ENCODE assay signal across 8 mouse cellular contexts in genomic region chr2:38668802-38669580, GRCm38 (mm10). TPM values are rescaled to one million over a fixed set of nuclear protein-coding genes. Genes with fewer than 3 reads are reported as not detected.
A peak's percentile ranks its signal among the peaks of the same experiment; 100 is the strongest.
DNase-seq lines count a peak whose midpoint lies in the region; ATAC-seq lines count a peak whose summit lies in the region.

No protein-coding gene starts in this region.

- H3K36me3 ChIP-seq in heart, embryonic 12.5 days: no peaks in the 10 kb centered on the region
- H3K36me3 ChIP-seq in embryonic facial prominence, embryonic 15.5 days: no peaks in the 10 kb centered on the region
- no peaks in the 10 kb centered on the region for H3K36me3 ChIP-seq in kidney, embryonic 14.5 days (ENCODE audit: control insufficient read depth, insufficient read depth, low read length)

- 15% methylated on average over 17 of the region's 17 CpGs for WGBS in heart, embryonic 12.5 days
- 12% methylated on average over 17 of the region's 17 CpGs for WGBS in embryonic facial prominence, embryonic 15.5 days
- WGBS in kidney, embryonic 14.5 days: 10% methylated on average over 17 of the region's 17 CpGs

- H3K4me3 ChIP-seq in heart, embryonic 12.5 days: peak overlapping the region; percentile 14; the same call in 1 of the 2 replicates
- H3K4me3 ChIP-seq in embryonic facial prominence, embryonic 15.5 days (replicated peaks): 0 out of 2 replicates have a peak overlapping the region, but pooled peaks have one; percentile 0
- no peak overlapping the region for H3K4me3 ChIP-seq in kidney, embryonic 14.5 days (ENCODE audit: low read length)

- ATAC-seq in heart, embryonic 12.5 days (ENCODE audit: insufficient number of reproducible peaks, low FRiP score): peak; percentile 48; the same call in 1 of the 2 replicates
- ATAC-seq in embryonic facial prominence, embryonic 15.5 days (ENCODE audit: insufficient number of reproducible peaks, low FRiP score, low TSS enrichment, low read depth): peak; percentile 64; the same call in 1 of the 2 replicates
- ATAC-seq in kidney, embryonic 14.5 days (ENCODE audit: low FRiP score, low TSS enrichment): peak; percentile 88
- ATAC-seq in erythroid progenitor cell, adult 5-6 weeks (replicated peaks; ENCODE audit: low FRiP score, poor library complexity, severe bottlenecking): no peak

- H3K9ac ChIP-seq in heart, embryonic 12.5 days: no peak overlapping the region
- H3K9ac ChIP-seq in embryonic facial prominence, embryonic 15.5 days: no peak overlapping the region
- H3K9ac ChIP-seq in kidney, embryonic 14.5 days (ENCODE audit: low read depth, low read length): no peak overlapping the region

- H3K27ac ChIP-seq in heart, embryonic 12.5 days (ENCODE audit: poor library complexity, severe bottlenecking): no peak overlapping the region
- H3K27ac ChIP-seq in embryonic facial prominence, embryonic 15.5 days (replicated peaks): no peak overlapping the region
- no peak overlapping the region for H3K27ac ChIP-seq in kidney, embryonic 14.5 days (ENCODE audit: low read depth, low read length)

- H3K27me3 ChIP-seq in heart, embryonic 12.5 days (replicated peaks): peaks cover 58% of the 10 kb centered on the region
- H3K27me3 ChIP-seq in embryonic facial prominence, embryonic 15.5 days: no peaks in the 10 kb centered on the region; the same call in 1 of the 2 replicates
- H3K27me3 ChIP-seq in kidney, embryonic 14.5 days (ENCODE audit: control insufficient read depth, insufficient read depth, low read length): no peaks in the 10 kb centered on the region; the same call in 1 of the 2 replicates

- peaks cover 5% of the 10 kb centered on the region; the same call in 1 of the 2 replicates for H3K4me1 ChIP-seq in heart, embryonic 12.5 days (replicated peaks)
- H3K4me1 ChIP-seq in embryonic facial prominence, embryonic 15.5 days: 0 out of 2 replicates have a peak, but pooled peaks cover 7% of the 10 kb centered on the region
- H3K4me1 ChIP-seq in kidney, embryonic 14.5 days (ENCODE audit: control insufficient read depth, insufficient read depth, low read length): 0 out of 2 replicates have a peak, but pooled peaks cover 6% of the 10 kb centered on the region

- H3K9me3 ChIP-seq in heart, embryonic 12.5 days (replicated peaks): no peaks in the 10 kb centered on the region
- no peaks in the 10 kb centered on the region for H3K9me3 ChIP-seq in embryonic facial prominence, embryonic 15.5 days (replicated peaks)
- H3K9me3 ChIP-seq in kidney, embryonic 14.5 days (ENCODE audit: control insufficient read depth, low read length): no peaks in the 10 kb centered on the region

- intact Hi-C loops in heart, postnatal 10 days (cut with DNase I): no loop called here

- H3K4me2 ChIP-seq in heart, embryonic 12.5 days: peak overlapping the region; percentile 52
- peak overlapping the region; percentile 37 for H3K4me2 ChIP-seq in embryonic facial prominence, embryonic 15.5 days (replicated peaks)
- peak overlapping the region; percentile 32 for H3K4me2 ChIP-seq in kidney, embryonic 14.5 days (replicated peaks; ENCODE audit: low read depth, low read length)

- no peak for DNase-seq in heart, postnatal 10 days
- DNase-seq in lung, postnatal 14 days: peak; percentile 17
- peak; percentile 22 for DNase-seq in thymus, postnatal 0 days (ENCODE audit: low spot score)
- no peak for DNase-seq in layer of hippocampus, adult 9-11 months

RNA-seq across cellular contexts. Expression of gene Psmb7, which starts 25.1 kb away (rescaled TPM):
- polyA plus RNA-seq in heart, embryonic 12.5 days (2016; fragmentation: Nextera tagmentation; extraction: Ambion mirVana): 211 and 213 TPM in 2 replicates
- total RNA-seq in heart, postnatal 10 days (2021): 100 to 1,000 TPM; 253 to 257 TPM
- 222 and 228 TPM in 2 replicates for polyA plus RNA-seq in embryonic facial prominence, embryonic 15.5 days (2015; fragmentation: Nextera tagmentation; extraction: Ambion mirVana)
- 287 and 379 TPM in 2 replicates for polyA plus RNA-seq in kidney, embryonic 14.5 days (2014; fragmentation: Nextera tagmentation; extraction: Ambion mirVana)
- polyA plus RNA-seq in thymus, postnatal 0 days (2015; fragmentation: Nextera tagmentation; extraction: Ambion mirVana): 272 and 279 TPM in 2 replicates
- total RNA-seq in erythroid progenitor cell, adult 5-6 weeks (2015; ENCODE audit: low replicate concordance): 76.3 and 132 TPM in 2 replicates
- total RNA-seq in erythroid progenitor cell, adult 5-6 weeks (2017; ENCODE audit: low replicate concordance): 102 and 108 TPM in 2 replicates

RNA-seq across cellular contexts. Expression of gene Nr5a1, which starts 45.4 kb away (rescaled TPM):
- not detected in 2 replicates for polyA plus RNA-seq in heart, embryonic 12.5 days (2016; fragmentation: Nextera tagmentation; extraction: Ambion mirVana)
- total RNA-seq in heart, postnatal 10 days (2021): under 1 TPM; 0.12 to 0.15 TPM
- 0.05 and 0.09 TPM in 2 replicates for polyA plus RNA-seq in embryonic facial prominence, embryonic 15.5 days (2015; fragmentation: Nextera tagmentation; extraction: Ambion mirVana)
- polyA plus RNA-seq in kidney, embryonic 14.5 days (2014; fragmentation: Nextera tagmentation; extraction: Ambion mirVana): 0.13 and 0.23 TPM in 2 replicates
- polyA plus RNA-seq in thymus, postnatal 0 days (2015; fragmentation: Nextera tagmentation; extraction: Ambion mirVana): 0.04 TPM in 1 of 2 replicates, not detected in the other
- not detected in 2 replicates for total RNA-seq in erythroid progenitor cell, adult 5-6 weeks (2015; ENCODE audit: low replicate concordance)
- not detected in 2 replicates for total RNA-seq in erythroid progenitor cell, adult 5-6 weeks (2017; ENCODE audit: low replicate concordance)

Comparison
In these comparisons a context has a peak if more than half of its experiments do, and no peak if none do; other contexts are left out.
1. DNase-seq: peak in lung, postnatal 14 days (single experiment) and thymus, postnatal 0 days (single experiment); none in heart, postnatal 10 days (0 of 2) and layer of hippocampus, adult 9-11 months (single experiment).
2. Peak in every context shown above with its lines, with median percentiles within 50 percentile points of each other: H3K4me2 ChIP-seq.